Mouse (Mus musculus) heart, adult 18-20 months (tissue): Measurements from ENCODE around the gene Olfr642. TPM values are rescaled to one million over a fixed set of nuclear protein-coding genes. Genes with fewer than 3 reads are reported as not detected.

Experiments used
- DNase-seq, 2 experiments: peaks; one replicate each; pipeline ENCODE4 v3.0.0; 2021 to 2022; ENCODE audit warnings: mixed read lengths in 1 of 2
- long read RNA-seq, 2 experiments: library from polyadenylated mRNA; stranded (forward); transcript quantifications; one replicate each; pipeline ENCODE4 v2.0.0; 2021
- total RNA-seq, 2 experiments: library from RNA; stranded (reverse); gene quantifications; 2 replicates each; pipeline ENCODE4 v1.2.3; 2021

Olfr642 gene
- not detected for total RNA-seq
- long read RNA-seq, experiment 1: 0 reads
- long read RNA-seq, experiment 2: 0 reads

DNA sequence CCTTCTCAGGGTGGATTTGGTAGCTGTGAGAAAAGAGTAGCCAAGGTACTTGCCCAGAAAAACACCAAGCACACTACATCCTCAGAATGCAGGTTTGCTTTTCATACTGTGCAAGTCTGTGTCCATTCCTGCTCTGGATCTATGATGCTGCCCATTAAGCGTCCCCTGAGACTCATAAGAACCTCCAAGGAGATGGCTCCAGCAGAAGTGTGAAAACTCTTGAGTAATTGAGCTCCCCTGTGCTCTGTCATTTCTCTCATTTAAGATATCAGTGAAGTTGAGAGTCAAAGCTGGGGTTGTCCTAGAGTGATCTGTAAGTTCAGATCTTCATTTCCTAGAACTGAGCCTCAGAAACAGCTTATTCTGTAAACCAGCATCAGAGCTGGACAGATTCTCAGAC is at the start of gene Olfr642:
TSS of gene Olfr642 (minus strand) at position 101 of the 400 bp plus-strand sequence.
- no peak for DNase-seq

DNA sequence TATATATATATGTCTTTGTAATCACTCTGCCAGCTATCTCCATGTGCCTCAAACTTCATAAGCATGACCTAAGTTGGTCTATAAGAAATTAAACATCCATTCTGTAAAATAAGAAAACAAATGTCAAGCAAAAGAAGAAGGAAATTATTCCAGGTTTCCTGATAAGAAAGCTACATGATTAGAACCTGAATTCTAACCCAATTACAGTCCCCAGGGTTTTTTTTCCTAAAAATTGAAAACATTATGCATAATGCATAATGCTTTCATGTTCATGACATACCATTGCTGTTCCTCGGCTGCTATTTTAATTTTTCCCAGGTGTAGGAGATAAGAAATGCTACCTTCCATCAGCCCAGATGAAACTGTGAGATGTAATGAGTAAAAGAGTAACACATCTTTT is 32.9 kb upstream of the Olfr642 start, which contains the start of gene Olfr645:
TSS of gene Olfr645 (minus strand) at position 101 of the 400 bp plus-strand sequence.
- no peak for DNase-seq

DNA sequence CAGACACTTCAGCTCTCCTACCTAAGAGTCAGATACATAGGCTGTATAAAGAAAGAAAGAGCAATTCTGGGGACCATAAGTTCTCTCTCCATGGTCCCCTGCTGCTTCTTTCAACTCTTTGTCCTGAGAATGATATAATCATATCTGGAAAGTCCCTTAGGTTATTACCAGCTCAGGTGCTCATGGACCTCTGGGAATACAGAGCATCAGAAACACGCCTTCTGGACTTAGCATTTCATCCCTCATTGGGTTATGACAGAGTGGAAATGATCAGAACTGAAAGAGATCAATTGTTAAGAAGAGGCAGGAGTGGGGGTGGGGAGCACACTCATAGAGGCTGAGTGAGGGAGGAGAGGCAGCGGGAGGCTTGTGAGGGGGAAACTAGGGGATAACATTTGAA is 19.3 kb upstream of the Olfr642 start, which contains the start of gene Olfr644:
TSS of gene Olfr644 (minus strand) at position 101 of the 400 bp plus-strand sequence.
- DNase-seq: no peak

DNA sequence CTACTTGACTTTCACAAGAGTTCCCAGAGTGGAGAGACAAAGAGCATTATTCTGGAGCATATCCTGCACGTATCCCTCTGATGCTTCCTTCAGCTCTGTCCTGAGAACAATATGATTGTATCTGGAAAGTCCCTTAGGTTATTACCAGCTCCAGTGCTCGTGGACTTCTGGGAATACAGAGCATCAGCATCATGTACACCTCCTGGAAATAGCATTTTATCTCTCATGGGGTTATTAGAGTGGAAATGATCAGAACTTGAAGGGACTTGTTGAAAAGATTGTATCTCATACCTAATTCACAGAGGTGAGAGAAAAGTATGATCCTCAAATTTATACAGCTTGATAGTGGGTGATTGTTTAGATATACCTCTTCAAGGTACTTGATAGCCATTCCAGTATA is 8.9 kb upstream of the Olfr642 start, which contains the start of gene 4930516K23Rik:
TSS of gene 4930516K23Rik (minus strand) at position 101 of the 400 bp plus-strand sequence.
- no peak for DNase-seq

DNA sequence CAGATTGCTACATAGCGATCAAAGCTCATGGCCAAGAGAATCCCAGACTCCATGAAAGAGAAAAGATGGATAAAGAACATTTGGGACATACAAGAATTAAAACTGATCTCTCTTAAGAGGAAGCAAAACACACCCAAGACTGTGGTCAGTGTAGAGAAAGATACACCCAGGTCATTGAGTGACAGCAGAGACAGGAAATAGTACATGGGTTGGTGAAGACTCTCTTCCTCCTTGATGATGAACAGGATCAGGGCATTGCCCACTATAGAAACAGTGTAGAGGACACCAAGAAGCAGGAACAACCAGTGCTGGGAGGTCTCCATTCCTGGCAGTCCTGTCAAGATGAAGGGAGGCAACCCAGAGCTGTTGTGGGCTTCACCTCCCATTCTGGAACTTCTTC is 6.7 kb upstream of the Olfr642 start:
- DNase-seq: no peak

DNA sequence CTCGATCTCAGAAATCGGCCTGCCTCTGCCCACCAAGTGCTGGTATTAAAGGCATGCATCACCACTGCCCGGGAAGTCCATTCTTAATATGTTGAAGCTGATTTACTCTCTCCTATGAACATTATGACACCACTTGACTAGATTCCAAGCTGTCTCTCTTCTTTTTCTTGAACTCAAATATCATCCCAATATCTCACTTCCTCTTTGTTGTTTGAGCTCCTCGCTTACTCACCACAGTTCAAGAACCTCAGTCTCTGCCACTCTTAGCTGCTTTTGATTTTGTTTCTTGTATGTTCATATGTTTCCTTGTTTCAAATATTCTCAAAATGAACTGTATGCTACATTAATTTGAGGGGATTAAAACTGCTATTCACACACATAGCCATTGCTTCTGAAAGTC is 1.7 kb downstream of the Olfr642 start:
- DNase-seq: no peak

DNA sequence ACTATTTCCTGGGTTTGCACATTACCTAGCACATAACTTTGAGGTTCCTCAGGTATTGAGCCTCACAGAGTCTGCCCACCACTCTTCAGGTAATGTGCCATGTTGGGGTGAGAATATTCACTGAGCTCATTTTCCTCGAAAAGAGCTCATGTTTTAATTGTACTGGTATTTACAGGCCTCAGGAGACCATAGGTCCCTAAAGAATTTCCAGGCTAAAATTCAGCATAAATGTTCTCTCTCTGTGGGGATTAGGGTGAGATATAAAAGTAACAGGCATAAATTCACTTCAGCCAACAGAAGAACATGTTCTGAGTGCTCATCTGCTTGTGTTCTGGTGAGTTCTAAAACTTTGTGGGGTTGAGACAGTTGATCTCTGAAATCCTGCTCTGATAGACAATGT is 17.3 kb downstream of the Olfr642 start, which contains the start of gene Olfr641:
TSS of gene Olfr641 (plus strand) at position 301 of the 400 bp plus-strand sequence.
- DNase-seq: no peak

DNA sequence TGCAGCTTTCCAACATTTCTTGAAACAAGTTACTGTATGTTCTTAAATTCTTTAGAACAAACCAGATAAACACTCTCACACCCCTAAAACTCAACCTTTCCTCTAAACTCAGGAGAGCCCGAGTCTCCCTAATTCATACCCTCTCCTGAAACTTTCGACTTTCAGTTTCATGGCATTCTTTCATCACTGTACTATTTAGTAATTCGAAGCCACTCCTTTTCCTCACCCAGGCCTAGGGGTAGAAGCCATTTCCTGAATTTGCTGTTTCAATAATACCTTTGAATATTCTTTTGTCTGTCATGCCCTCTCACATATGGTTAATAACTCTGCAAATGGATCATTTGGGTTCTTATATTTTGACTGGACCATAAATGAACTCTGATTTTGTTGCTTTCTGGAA is 25.5 kb downstream of the Olfr642 start:
- no peak for DNase-seq

DNA sequence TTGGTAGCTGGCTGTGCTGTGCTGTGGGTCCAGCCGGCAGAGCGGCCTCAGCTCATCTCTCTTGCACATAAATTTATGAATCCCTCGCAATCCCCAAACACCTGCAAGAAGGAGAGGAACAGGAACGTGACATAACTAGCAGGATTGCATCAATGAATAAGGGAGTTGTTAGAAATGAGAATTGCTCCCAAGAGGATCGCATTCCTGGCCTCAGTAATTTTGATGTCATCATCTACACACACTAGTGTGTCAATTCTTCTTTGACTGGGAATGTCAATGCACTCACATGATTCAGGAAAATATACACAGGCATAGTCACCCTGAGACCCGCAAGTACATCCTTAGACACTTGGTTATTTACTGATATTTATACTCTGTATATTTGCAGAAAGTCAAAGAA is 27.0 kb downstream of the Olfr642 start, which contains the start of gene Olfr640:
TSS of gene Olfr640 (minus strand) at position 101 of the 400 bp plus-strand sequence.
- no peak for DNase-seq

DNA sequence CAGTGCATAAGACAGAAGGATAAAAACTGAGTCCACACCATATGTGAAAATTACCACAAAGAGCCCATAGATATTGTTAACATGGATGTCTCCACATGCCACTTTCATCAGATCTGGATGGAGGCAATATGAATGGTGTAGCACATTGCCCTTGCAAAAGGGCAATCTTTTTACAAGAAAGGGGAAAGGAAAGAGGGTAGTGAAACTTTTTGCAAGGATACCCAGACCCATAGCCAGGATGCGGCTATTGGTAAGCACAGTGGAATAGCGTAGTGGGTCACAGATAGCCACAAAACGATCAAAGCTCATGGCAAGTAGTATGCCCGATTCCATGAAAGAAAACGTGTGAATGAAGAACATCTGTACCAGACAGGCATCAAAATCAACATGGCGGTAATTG is 30.8 kb downstream of the Olfr642 start:
- DNase-seq: no peak

DNA sequence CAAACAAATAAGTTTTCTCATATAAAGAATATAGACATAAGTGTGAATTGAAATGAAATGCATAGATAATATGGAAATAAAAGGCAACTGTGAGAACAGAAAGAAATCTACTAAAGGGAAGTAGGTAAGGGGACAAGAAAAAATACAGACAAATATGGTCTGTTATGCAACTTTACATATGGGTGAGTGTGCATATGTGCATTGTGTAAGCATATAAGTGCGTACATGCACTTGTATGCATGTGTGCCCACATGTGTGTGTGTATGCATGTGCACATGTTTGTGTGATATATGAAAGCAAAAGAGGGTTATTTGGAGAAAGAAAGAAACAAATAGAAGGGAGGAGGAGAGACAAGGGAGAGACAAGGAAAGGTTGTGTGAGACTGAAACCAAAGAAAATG is 33.5 kb downstream of the Olfr642 start:
- DNase-seq: no peak

DNA sequence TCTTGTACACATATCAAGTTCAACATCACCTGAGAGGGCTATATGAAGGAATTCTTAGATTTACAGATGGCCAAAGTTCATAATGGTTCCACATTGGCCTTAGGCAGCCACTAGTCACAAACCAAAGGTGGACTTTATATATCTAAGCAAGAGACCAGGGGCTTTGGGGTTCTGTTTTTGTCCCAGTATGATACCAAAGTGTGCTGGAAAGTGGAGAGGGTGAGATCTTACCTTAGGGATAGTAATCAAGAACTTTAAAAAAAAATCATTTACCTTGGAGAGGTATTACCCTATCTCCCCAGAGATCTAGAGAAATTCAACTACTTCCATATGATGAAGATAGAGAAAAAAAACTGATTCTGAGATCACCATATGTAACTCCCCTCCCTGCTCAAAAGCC is 35.3 kb downstream of the Olfr642 start, which contains the start of gene Olfr639:
TSS of gene Olfr639 (minus strand) at position 101 of the 400 bp plus-strand sequence.
- DNase-seq: no peak

DNA sequence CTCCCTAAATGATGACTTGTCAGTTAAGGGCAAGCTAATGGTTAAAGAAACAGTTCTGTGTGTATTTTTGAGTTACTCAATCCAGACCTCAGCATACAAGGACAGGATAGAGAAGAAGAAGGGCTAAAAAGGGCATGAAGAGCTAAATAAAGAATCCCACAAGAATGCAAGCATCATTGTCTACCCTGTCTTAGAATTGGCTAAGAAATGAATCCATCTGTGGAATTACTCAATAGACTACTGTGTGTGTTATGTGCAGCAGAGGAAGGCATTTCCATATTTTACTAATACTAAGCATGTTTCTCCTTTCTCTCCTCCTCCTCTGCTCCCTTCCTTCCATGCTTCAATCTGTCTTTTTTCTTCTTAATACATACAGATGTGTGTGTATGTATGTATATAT is 53.3 kb downstream of the Olfr642 start:
- DNase-seq: no peak

DNA sequence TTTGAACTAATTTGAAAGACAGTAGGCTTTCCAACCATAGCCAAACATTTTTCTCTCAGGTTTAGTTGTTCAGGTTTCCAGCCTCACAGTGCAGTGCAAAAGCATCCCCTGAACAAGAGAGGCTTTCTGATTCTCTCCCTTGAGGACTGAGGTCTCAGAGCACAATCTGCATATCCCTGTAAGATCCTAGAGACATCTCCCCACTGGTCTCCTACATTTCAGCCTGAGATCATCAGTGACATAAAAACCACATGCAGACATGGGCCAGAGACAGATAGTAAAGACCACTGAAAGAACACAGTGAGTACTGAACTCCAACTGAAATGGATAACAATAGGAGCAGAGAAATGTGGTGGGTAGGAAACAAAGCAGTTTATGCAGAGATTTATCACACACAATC is 54.0 kb downstream of the Olfr642 start, which contains the start of gene Olfr638:
TSS of gene Olfr638 (plus strand) at position 301 of the 400 bp plus-strand sequence.
- no peak for DNase-seq

Other genes with a start within 250 kb of the Olfr642 start
- gene Hbb-bt, start 238.7 kb downstream of the Olfr642 start, total RNA-seq: 1,000 to 10,000 TPM; 1,004 to 1,120 TPM
- gene Hbb-bs, start 224.6 kb downstream of the Olfr642 start, total RNA-seq: over 10,000 TPM; 10,167 to 10,648 TPM
- not detected for gene Hbb-bh2, start 212.1 kb downstream of the Olfr642 start, total RNA-seq
- not detected for gene Hbb-bh1, start 209.5 kb downstream of the Olfr642 start, total RNA-seq
- not detected for gene Hbb-y, start 199.4 kb downstream of the Olfr642 start, total RNA-seq
- not detected for gene Olfr66, start 166.4 kb downstream of the Olfr642 start, total RNA-seq
- gene Olfr64, start 158.2 kb downstream of the Olfr642 start, total RNA-seq: not detected
- not detected for gene Olfr65, start 149.2 kb downstream of the Olfr642 start, total RNA-seq
- gene Olfr631, start 123.8 kb downstream of the Olfr642 start, total RNA-seq: not detected
- gene Olfr632, start 118.3 kb downstream of the Olfr642 start, total RNA-seq: not detected
- gene Olfr633, start 108.2 kb downstream of the Olfr642 start, total RNA-seq: not detected
- not detected for gene Olfr635, start 81.5 kb downstream of the Olfr642 start, total RNA-seq
- gene Olfr638, start 53.9 kb downstream of the Olfr642 start, total RNA-seq: not detected
- gene Olfr639, start 35.4 kb downstream of the Olfr642 start, total RNA-seq: under 1 TPM; 0.05 TPM
- gene Olfr640, start 27.1 kb downstream of the Olfr642 start, total RNA-seq: not detected
- not detected for gene Olfr641, start 17.2 kb downstream of the Olfr642 start, total RNA-seq
- gene 4930516K23Rik, start 8.8 kb upstream of the Olfr642 start, total RNA-seq: not detected
- not detected for gene Olfr644, start 19.2 kb upstream of the Olfr642 start, total RNA-seq
- gene Olfr645, start 32.8 kb upstream of the Olfr642 start, total RNA-seq: not detected
- gene Olfr646, start 52.2 kb upstream of the Olfr642 start, total RNA-seq: not detected
- not detected for gene Ubqln5, start 77.2 kb upstream of the Olfr642 start, total RNA-seq
- gene Olfr643, start 84.7 kb upstream of the Olfr642 start, total RNA-seq: not detected
- gene Ubqln3, start 90.6 kb upstream of the Olfr642 start, total RNA-seq: not detected
- not detected for gene Ubqlnl, start 97.9 kb upstream of the Olfr642 start, total RNA-seq
- gene Olfm5, start 112.2 kb upstream of the Olfr642 start, total RNA-seq: not detected
- not detected for gene Olfr648, start 130.7 kb upstream of the Olfr642 start, total RNA-seq
- gene Olfr649, start 143.3 kb upstream of the Olfr642 start, total RNA-seq: not detected
- gene Trim6, start 166.1 kb upstream of the Olfr642 start, total RNA-seq: under 1 TPM; 0.30 to 0.67 TPM
- 1 to 10 TPM; 3.9 to 4.7 TPM for gene Trim34a, start 191.8 kb upstream of the Olfr642 start, total RNA-seq
- gene Trim5, start 235.4 kb upstream of the Olfr642 start, total RNA-seq: 1 to 10 TPM; 2.3 to 2.7 TPM